Mouse (Mus musculus): ENCODE measurements at regions not wholly inside any gene's neighbourhood (a gene's known extent, or its start where the extent isn't known, plus 50 kb on each side); places are given as distances from the start of the nearest gene placed in this dataset.

GRCm38 (mm10) chr12:38928786-38929351 is 149.7 kb downstream of the Etv1 start:
- 51% methylated on average over 11 of the region's 11 CpGs for WGBS
- H3K27ac ChIP-seq: no peak overlapping the region
- H3K4me1 ChIP-seq (ENCODE audit: insufficient read depth, low read length): no peaks in the 10 kb centered on the region
- H3K27me3 ChIP-seq (ENCODE audit: insufficient read depth, low read length): no peaks in the 10 kb centered on the region
- no peak overlapping the region for H3K9ac ChIP-seq (replicated peaks; ENCODE audit: low read length)
- H3K4me2 ChIP-seq (ENCODE audit: low read depth, low read length): peak overlapping the region; percentile 14; the same call in 1 of the 2 replicates
- no peak overlapping the region for H3K4me3 ChIP-seq (ENCODE audit: low read length)
- H3K36me3 ChIP-seq (ENCODE audit: insufficient read depth, low read length): no peaks in the 10 kb centered on the region
- ATAC-seq (peak; percentile 88), DNase-seq (ENCODE audit: low spot score) (peak; percentile 48)
- no peaks in the 10 kb centered on the region for H3K9me3 ChIP-seq (ENCODE audit: low read length)
- TF ChIP-seq CTCF (IDR thresholded peaks at IDR 0.05; ENCODE audit: low read depth): no peak

GRCm38 (mm10) chr12:38929644-38930043 is 150.5 kb downstream of the Etv1 start:
- Histone ChIP-seq H3K9ac (replicated peaks; ENCODE audit: low read length) (no peak overlapping the region), H3K27ac (no peak overlapping the region), H3K4me3 (ENCODE audit: low read length) (no peak overlapping the region), H3K4me1 (ENCODE audit: insufficient read depth, low read length) (no peaks in the 10 kb centered on the region), H3K27me3 (ENCODE audit: insufficient read depth, low read length) (no peaks in the 10 kb centered on the region), H3K4me2 (ENCODE audit: low read depth, low read length) (no peak overlapping the region), H3K36me3 (ENCODE audit: insufficient read depth, low read length) (no peaks in the 10 kb centered on the region), H3K9me3 (ENCODE audit: low read length) (no peaks in the 10 kb centered on the region)
- TF ChIP-seq CTCF (IDR thresholded peaks at IDR 0.05; ENCODE audit: low read depth): no peak
- 63% methylated on average over 1 of the region's 1 CpGs for WGBS
- DNase-seq (ENCODE audit: low spot score): no peak
- ATAC-seq: no peak

GRCm38 (mm10) chr12:38931769-38932168 is 152.6 kb downstream of the Etv1 start:
- no peak for TF ChIP-seq CTCF (IDR thresholded peaks at IDR 0.05; ENCODE audit: low read depth)
- no peak for ATAC-seq
- no peaks in the 10 kb centered on the region for H3K36me3 ChIP-seq (ENCODE audit: insufficient read depth, low read length)
- no peak for DNase-seq (ENCODE audit: low spot score)
- H3K27ac ChIP-seq: no peak overlapping the region
- 86% methylated on average over 2 of the region's 2 CpGs for WGBS
- no peak overlapping the region for H3K9ac ChIP-seq (replicated peaks; ENCODE audit: low read length)
- H3K4me3 ChIP-seq (ENCODE audit: low read length): no peak overlapping the region
- no peaks in the 10 kb centered on the region for H3K9me3 ChIP-seq (ENCODE audit: low read length)
- no peaks in the 10 kb centered on the region for H3K27me3 ChIP-seq (ENCODE audit: insufficient read depth, low read length)
- H3K4me1 ChIP-seq (ENCODE audit: insufficient read depth, low read length): no peaks in the 10 kb centered on the region
- H3K4me2 ChIP-seq (ENCODE audit: low read depth, low read length): no peak overlapping the region

- H3K4me1 ChIP-seq (ENCODE audit: insufficient read depth, low read length): no peaks in the 10 kb centered on the region
- H3K27ac ChIP-seq: no peak overlapping the region
- ATAC-seq (no peak), DNase-seq (ENCODE audit: low spot score) (no peak)
- no peaks in the 10 kb centered on the region for H3K36me3 ChIP-seq (ENCODE audit: insufficient read depth, low read length)
- H3K4me2 ChIP-seq (ENCODE audit: low read depth, low read length): no peak overlapping the region
- H3K4me3 ChIP-seq (ENCODE audit: low read length): no peak overlapping the region
- no peaks in the 10 kb centered on the region for H3K27me3 ChIP-seq (ENCODE audit: insufficient read depth, low read length)
- no peak overlapping the region for H3K9ac ChIP-seq (replicated peaks; ENCODE audit: low read length)
- H3K9me3 ChIP-seq (ENCODE audit: low read length): no peaks in the 10 kb centered on the region
- no peak for TF ChIP-seq CTCF (IDR thresholded peaks at IDR 0.05; ENCODE audit: low read depth)
- WGBS: 74% methylated on average over 1 of the region's 1 CpGs
Measured at GRCm38 (mm10) chr12:38959605-38960004, 180.4 kb downstream of the Etv1 start.

GRCm38 (mm10) chr12:38962302-38962701 is 183.1 kb downstream of the Etv1 start:
- Histone ChIP-seq H3K4me3 (ENCODE audit: low read length) (no peak overlapping the region), H3K4me1 (ENCODE audit: insufficient read depth, low read length) (no peaks in the 10 kb centered on the region), H3K4me2 (ENCODE audit: low read depth, low read length) (no peak overlapping the region), H3K36me3 (ENCODE audit: insufficient read depth, low read length) (no peaks in the 10 kb centered on the region), H3K9me3 (ENCODE audit: low read length) (no peaks in the 10 kb centered on the region), H3K27me3 (ENCODE audit: insufficient read depth, low read length) (no peaks in the 10 kb centered on the region), H3K27ac (no peak overlapping the region), H3K9ac (replicated peaks; ENCODE audit: low read length) (no peak overlapping the region)
- DNase-seq (ENCODE audit: low spot score): no peak
- no peak for ATAC-seq
- TF ChIP-seq CTCF (IDR thresholded peaks at IDR 0.05; ENCODE audit: low read depth): no peak

GRCm38 (mm10) chr12:38970347-38970746 is 191.2 kb downstream of the Etv1 start:
- WGBS: 64% methylated on average over 2 of the region's 2 CpGs
- DNase-seq (ENCODE audit: low spot score): no peak
- TF ChIP-seq CTCF (IDR thresholded peaks at IDR 0.05; ENCODE audit: low read depth): no peak
- Histone ChIP-seq H3K9me3 (ENCODE audit: low read length) (no peaks in the 10 kb centered on the region), H3K36me3 (ENCODE audit: insufficient read depth, low read length) (no peaks in the 10 kb centered on the region), H3K9ac (replicated peaks; ENCODE audit: low read length) (no peak overlapping the region), H3K4me3 (ENCODE audit: low read length) (no peak overlapping the region), H3K27me3 (ENCODE audit: insufficient read depth, low read length) (no peaks in the 10 kb centered on the region), H3K4me1 (ENCODE audit: insufficient read depth, low read length) (no peaks in the 10 kb centered on the region), H3K27ac (no peak overlapping the region), H3K4me2 (ENCODE audit: low read depth, low read length) (no peak overlapping the region)
- no peak for ATAC-seq

GRCm38 (mm10) chr12:38972205-38972604 is 193.0 kb downstream of the Etv1 start:
- TF ChIP-seq CTCF (IDR thresholded peaks at IDR 0.05; ENCODE audit: low read depth): no peak

More at GRCm38 (mm10) chr12:38972205-38972604, 193.0 kb downstream of the Etv1 start:
- Histone ChIP-seq H3K4me3 (ENCODE audit: low read length) (no peak overlapping the region), H3K4me1 (ENCODE audit: insufficient read depth, low read length) (no peaks in the 10 kb centered on the region), H3K9me3 (ENCODE audit: low read length) (no peaks in the 10 kb centered on the region), H3K27me3 (ENCODE audit: insufficient read depth, low read length) (no peaks in the 10 kb centered on the region), H3K36me3 (ENCODE audit: insufficient read depth, low read length) (no peaks in the 10 kb centered on the region), H3K27ac (no peak overlapping the region), H3K4me2 (ENCODE audit: low read depth, low read length) (no peak overlapping the region), H3K9ac (replicated peaks; ENCODE audit: low read length) (no peak overlapping the region)
- ATAC-seq (no peak), DNase-seq (ENCODE audit: low spot score) (no peak)
- 84% methylated on average over 3 of the region's 3 CpGs for WGBS

All from hindbrain, postnatal 0 days (tissue).